Mouse (Mus musculus): Measurements from ENCODE around the gene Gm11444. TPM values are rescaled to one million over a fixed set of nuclear protein-coding genes. Genes with fewer than 3 reads are reported as not detected.

Gm11444 gene
- polyA plus RNA-seq, 1 experiment from 2014 or later, result not detected

GRCm38 (mm10) chr11:85840031-85840802 lies 9.9 kb downstream of the Gm11444 start:
- peak overlapping the region; percentile 99 for H3K9ac ChIP-seq
- TF ChIP-seq CTCF (IDR thresholded peaks at IDR 0.05; ENCODE audit: low read depth), result no peak
- ATAC-seq (ENCODE audit: insufficient read depth) (no peak), DNase-seq (peak; percentile 62)
- WGBS, result 15% methylated on average over 27 of the region's 27 CpGs
- H3K27me3 ChIP-seq (ENCODE audit: insufficient read depth, low read length), result peaks cover 57% of the 10 kb centered on the region
- peaks cover 11% of the 10 kb centered on the region; the same call in 1 of the 2 replicates for H3K4me1 ChIP-seq (ENCODE audit: insufficient read depth)
- peaks cover 80% of the 10 kb centered on the region for H3K36me3 ChIP-seq (ENCODE audit: insufficient read depth)
- H3K27ac ChIP-seq (ENCODE audit: low read depth), result peak overlapping the region; percentile 99
- H3K4me3 ChIP-seq (ENCODE audit: low read depth, low read length), result peak overlapping the region; percentile 80
- no peaks in the 10 kb centered on the region for H3K9me3 ChIP-seq (ENCODE audit: low read depth, low read length)
- H3K4me2 ChIP-seq, result peak overlapping the region; percentile 93

- peak overlapping the region; percentile 93 for H3K4me2 ChIP-seq
- peaks cover 88% of the 10 kb centered on the region for H3K36me3 ChIP-seq (ENCODE audit: insufficient read depth)
- ATAC-seq (ENCODE audit: insufficient read depth), result no peak
- no peak for TF ChIP-seq CTCF (IDR thresholded peaks at IDR 0.05; ENCODE audit: low read depth)
- WGBS, result 20% methylated on average over 7 of the region's 7 CpGs
- peak overlapping the region; percentile 80 for H3K4me3 ChIP-seq (ENCODE audit: low read depth, low read length)
- H3K4me1 ChIP-seq (ENCODE audit: insufficient read depth), result peaks cover 6% of the 10 kb centered on the region; the same call in 1 of the 2 replicates
- peak; percentile 52 for DNase-seq
- peak overlapping the region; percentile 99 for H3K9ac ChIP-seq
- H3K9me3 ChIP-seq (ENCODE audit: low read depth, low read length), result no peaks in the 10 kb centered on the region
- H3K27me3 ChIP-seq (ENCODE audit: insufficient read depth, low read length), result peaks cover 64% of the 10 kb centered on the region
- peak overlapping the region; percentile 99 for H3K27ac ChIP-seq (ENCODE audit: low read depth)
These were observed 10.7 kb downstream of the Gm11444 start for GRCm38 (mm10) chr11:85839258-85840030.

- peak overlapping the region; percentile 93 for H3K4me2 ChIP-seq
- H3K9ac ChIP-seq, result peak overlapping the region; percentile 99
- peak overlapping the region; percentile 80 for H3K4me3 ChIP-seq (ENCODE audit: low read depth, low read length)
- peaks cover 95% of the 10 kb centered on the region for H3K36me3 ChIP-seq (ENCODE audit: insufficient read depth)
- H3K27me3 ChIP-seq (ENCODE audit: insufficient read depth, low read length), result peaks cover 68% of the 10 kb centered on the region
- peak; percentile 61 for DNase-seq
- H3K9me3 ChIP-seq (ENCODE audit: low read depth, low read length), result no peaks in the 10 kb centered on the region
- H3K27ac ChIP-seq (ENCODE audit: low read depth), result peak overlapping the region; percentile 99
- TF ChIP-seq CTCF (IDR thresholded peaks at IDR 0.05; ENCODE audit: low read depth), result no peak
- ATAC-seq (ENCODE audit: insufficient read depth), result no peak
- peaks cover 6% of the 10 kb centered on the region; the same call in 1 of the 2 replicates for H3K4me1 ChIP-seq (ENCODE audit: insufficient read depth)
- WGBS, result 10% methylated on average over 20 of the region's 20 CpGs
These were observed 11.5 kb downstream of the Gm11444 start for GRCm38 (mm10) chr11:85838424-85839257.

GRCm38 (mm10) chr11:85837648-85838423 lies 12.3 kb downstream of the Gm11444 start:
- DNase-seq, result peak; percentile 69
- Histone ChIP-seq H3K4me1 (ENCODE audit: insufficient read depth) (peaks cover 4% of the 10 kb centered on the region; the same call in 1 of the 2 replicates), H3K4me3 (ENCODE audit: low read depth, low read length) (peak overlapping the region; percentile 80), H3K27ac (ENCODE audit: low read depth) (peak overlapping the region; percentile 99), H3K9me3 (ENCODE audit: low read depth, low read length) (no peaks in the 10 kb centered on the region), H3K4me2 (peak overlapping the region; percentile 93), H3K9ac (peak overlapping the region; percentile 99), H3K27me3 (ENCODE audit: insufficient read depth, low read length) (peaks cover 70% of the 10 kb centered on the region), H3K36me3 (ENCODE audit: insufficient read depth) (peaks cover 91% of the 10 kb centered on the region)
- WGBS, result 1% methylated on average over 66 of the region's 67 CpGs
- no peak for TF ChIP-seq CTCF (IDR thresholded peaks at IDR 0.05; ENCODE audit: low read depth)
- ATAC-seq (ENCODE audit: insufficient read depth), result no peak

GRCm38 (mm10) chr11:85837291-85837647 lies 12.9 kb downstream of the Gm11444 start:
- DNase-seq (no peak), ATAC-seq (ENCODE audit: insufficient read depth) (no peak)
- Histone ChIP-seq H3K4me3 (ENCODE audit: low read depth, low read length) (peak overlapping the region; percentile 80), H3K27ac (ENCODE audit: low read depth) (peak overlapping the region; percentile 99), H3K9ac (peak overlapping the region; percentile 99), H3K36me3 (ENCODE audit: insufficient read depth) (peaks cover 85% of the 10 kb centered on the region), H3K9me3 (ENCODE audit: low read depth, low read length) (no peaks in the 10 kb centered on the region), H3K4me1 (ENCODE audit: insufficient read depth) (peaks cover 4% of the 10 kb centered on the region; the same call in 1 of the 2 replicates), H3K4me2 (peak overlapping the region; percentile 93), H3K27me3 (ENCODE audit: insufficient read depth, low read length) (peaks cover 70% of the 10 kb centered on the region)
- WGBS, result 5% methylated on average over 18 of the region's 18 CpGs
- no peak for TF ChIP-seq CTCF (IDR thresholded peaks at IDR 0.05; ENCODE audit: low read depth)
